Mouse (Mus musculus) heart, adult 2 months (tissue): Measurements from ENCODE around the gene Sox8. TPM values are rescaled to one million over a fixed set of nuclear protein-coding genes. Genes with fewer than 3 reads are reported as not detected.

Experiments used
- DNase-seq, 2 experiments: peaks; one replicate each; pipeline ENCODE4 v3.0.0; 2021
- H3K27ac ChIP-seq: fragments of 200-600 bp; 2 replicates; pipeline ENCODE4 v1.8.1; 2022
- H3K27me3 ChIP-seq: fragments of 200-500 bp; 2 replicates; pipeline ENCODE4 v1.6.1; 2012; ENCODE audit warnings: mild to moderate bottlenecking, low read length, inconsistent platforms, mixed read lengths; ENCODE audit not compliant: control insufficient read depth, insufficient read depth
- H3K36me3 ChIP-seq: fragments of 200-500 bp; 2 replicates; pipeline ENCODE4 v1.6.1; 2012; ENCODE audit warnings: low read length, inconsistent platforms; ENCODE audit not compliant: control insufficient read depth, insufficient read depth
- H3K4me1 ChIP-seq: fragments of 200-500 bp; 2 replicates; pipeline ENCODE4 v1.6.1; 2011; ENCODE audit warnings: low read length; ENCODE audit not compliant: control insufficient read depth, insufficient read depth
- H3K4me3 ChIP-seq: fragments of 200-600 bp; 2 replicates; pipeline ENCODE4 v1.8.1; 2022
- H3K79me2 ChIP-seq: fragments of 200-500 bp; replicated peaks from 2 replicates; pipeline ENCODE4 v1.6.1; 2012; ENCODE audit warnings: mild to moderate bottlenecking, inconsistent platforms, low read length, moderate library complexity, mixed read lengths; ENCODE audit not compliant: control insufficient read depth, insufficient read depth
- H3K9ac ChIP-seq: fragments of 200-500 bp; 2 replicates; pipeline ENCODE4 v1.6.1; 2012; ENCODE audit warnings: low read depth, mild to moderate bottlenecking, control low read depth, inconsistent platforms, low read length, mixed read lengths
- CTCF ChIP-seq: fragments of 200-600 bp; IDR thresholded peaks from 2 replicates; pipeline ENCODE4 v1.8.1; 2022; ENCODE audit warnings: antibody characterized with exemption, mild to moderate bottlenecking, moderate library complexity
- EP300 ChIP-seq: fragments of 200-500 bp; IDR thresholded peaks from 2 replicates; pipeline ENCODE4 v1.6.1; 2011; ENCODE audit warnings: low read depth, low read length, control low read depth; ENCODE audit not compliant: insufficient read depth
- POLR2A ChIP-seq: fragments of 200-500 bp; IDR thresholded peaks from 2 replicates; pipeline ENCODE4 v1.6.1; 2011; ENCODE audit warnings: mild to moderate bottlenecking, low read depth, low read length, control low read depth; ENCODE audit not compliant: insufficient read depth
- WGBS: fragments of 180-500 bp; shearing (Covaris S2); methylation state at CpG from one replicate; pipeline ENCODE4 v1.1.7; 2018; 5-methylcytosine and 5-hydroxymethylcytosine counted together
- intact Hi-C: fragments of 180-260 bp; cut with DNase I; formaldehyde crosslinking; loops from one replicate; pipeline ENCODE4 v1.15.1; 2025
- polyA plus RNA-seq: library from polyadenylated mRNA; depleted of rRNA; stranded (reverse); fragments of >200 nt; gene quantifications from 2 replicates; pipeline ENCODE4 v1.2.3, GENCODE M21; 2012
- total RNA-seq, 2 experiments: library from RNA; stranded (reverse); gene quantifications; 2 replicates each; pipeline ENCODE4 v1.2.3; 2021

The Sox8 gene
- total and polyA plus RNA-seq, 3 experiments = 0.30 to 0.57 (median 0.44) TPM

DNA sequence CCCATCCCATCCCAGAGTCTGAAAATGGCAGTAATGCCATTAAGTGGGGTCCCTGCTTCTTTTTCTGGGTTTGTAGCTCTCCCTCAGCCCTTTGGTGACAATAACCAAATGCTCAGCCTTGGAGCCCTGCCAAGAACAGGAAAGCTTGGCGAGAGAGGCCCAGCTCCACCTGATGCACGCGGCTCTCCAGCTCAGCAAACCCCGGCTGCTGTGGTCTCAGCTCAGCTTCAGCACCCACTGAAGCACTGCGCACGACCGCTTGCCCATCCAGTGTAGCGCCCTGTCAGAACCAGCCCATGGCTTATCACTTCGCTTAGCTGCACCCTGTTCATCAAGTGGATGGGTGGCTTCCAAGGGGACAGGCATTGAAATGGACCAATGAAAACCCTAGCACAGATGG, 39.7 kb upstream of the Sox8 start:
- H3K9ac ChIP-seq = no peak overlapping the region
- intact Hi-C loops = no loop called here
- no peaks in the 10 kb centered on the region for H3K36me3 ChIP-seq
- no peak overlapping the region for H3K27ac ChIP-seq
- no peaks in the 10 kb centered on the region for H3K27me3 ChIP-seq
- H3K79me2 ChIP-seq = 0 out of 2 replicates have a peak, but pooled peaks cover 2% of the 10 kb centered on the region
- no peak overlapping the region for H3K4me3 ChIP-seq
- 30% methylated on average over 9 of the region's 9 CpGs for WGBS
- DNase-seq = peak; percentile 20 to 42
- TF ChIP-seq POLR2A (no peak), EP300 (no peak), CTCF (no peak)
- no peaks in the 10 kb centered on the region; the same call in 1 of the 2 replicates for H3K4me1 ChIP-seq

GRCm38 (mm10) chr17:25609506-25609828, 39.0 kb upstream of the Sox8 start:
- 85% methylated on average over 3 of the region's 3 CpGs for WGBS
- H3K27me3 ChIP-seq = no peaks in the 10 kb centered on the region
- H3K79me2 ChIP-seq = peaks cover 2% of the 10 kb centered on the region; the same call in 1 of the 2 replicates
- H3K9ac ChIP-seq = no peak overlapping the region
- no peaks in the 10 kb centered on the region; the same call in 1 of the 2 replicates for H3K4me1 ChIP-seq
- no peaks in the 10 kb centered on the region for H3K36me3 ChIP-seq
- no peak for TF ChIP-seq POLR2A
- H3K4me3 ChIP-seq = no peak overlapping the region
- DNase-seq = no peak
- intact Hi-C loops = no loop called here
- no peak overlapping the region for H3K27ac ChIP-seq

- no peaks in the 10 kb centered on the region; the same call in 1 of the 2 replicates for H3K4me1 ChIP-seq
- 66% methylated on average over 10 of the region's 10 CpGs for WGBS
- intact Hi-C loops = no loop called here
- peaks cover 2% of the 10 kb centered on the region; the same call in 1 of the 2 replicates for H3K79me2 ChIP-seq
- H3K36me3 ChIP-seq = no peaks in the 10 kb centered on the region
- H3K27ac ChIP-seq = no peak overlapping the region
- DNase-seq = no peak
- no peak overlapping the region for H3K4me3 ChIP-seq
- no peak overlapping the region for H3K9ac ChIP-seq
- no peaks in the 10 kb centered on the region for H3K27me3 ChIP-seq
- TF ChIP-seq CTCF (no peak), EP300 (no peak), POLR2A (no peak)
These were observed 38.5 kb upstream of the Sox8 start for GRCm38 (mm10) chr17:25608821-25609505.

DNA sequence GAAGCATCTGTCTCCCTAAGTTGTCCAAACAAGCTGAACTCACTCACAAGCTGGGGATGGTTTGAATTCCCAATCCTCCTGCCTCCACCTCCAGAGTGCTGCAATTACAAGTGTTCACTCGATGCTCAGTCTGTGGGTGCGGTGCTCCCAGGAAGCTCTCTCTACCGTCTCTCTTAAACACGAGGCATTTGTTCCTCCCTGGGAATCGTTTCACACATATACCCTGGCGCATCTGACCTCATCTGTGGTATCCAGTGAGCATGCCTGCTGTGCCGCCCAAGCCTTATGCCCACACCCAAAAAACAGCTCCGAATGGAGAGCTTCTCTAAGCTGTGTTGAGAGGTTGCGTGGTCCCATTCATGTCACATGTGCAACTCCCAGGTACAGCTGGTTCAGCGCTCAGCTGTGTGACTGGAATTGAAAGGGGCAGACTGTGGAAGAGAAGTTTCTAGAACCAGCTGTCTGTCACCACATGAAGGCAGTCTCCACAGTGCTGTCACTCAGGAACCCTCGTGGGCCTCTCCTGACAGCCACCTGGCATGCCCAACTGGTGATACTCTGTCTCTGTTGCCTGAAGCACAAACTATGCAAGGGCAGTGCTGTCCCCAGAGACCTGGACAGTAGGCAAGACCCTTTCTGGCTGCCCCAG, 37.8 kb upstream of the Sox8 start:
- Histone ChIP-seq H3K36me3 (no peaks in the 10 kb centered on the region), H3K9ac (no peak overlapping the region), H3K4me1 (no peaks in the 10 kb centered on the region; the same call in 1 of the 2 replicates), H3K79me2 (peaks cover 2% of the 10 kb centered on the region; the same call in 1 of the 2 replicates), H3K27ac (no peak overlapping the region), H3K27me3 (no peaks in the 10 kb centered on the region), H3K4me3 (no peak overlapping the region)
- intact Hi-C loops = no loop called here
- DNase-seq = no peak
- no peak for TF ChIP-seq CTCF
- TF ChIP-seq EP300 = no peak
- TF ChIP-seq POLR2A = no peak
- 86% methylated on average over 11 of the region's 11 CpGs for WGBS

DNA sequence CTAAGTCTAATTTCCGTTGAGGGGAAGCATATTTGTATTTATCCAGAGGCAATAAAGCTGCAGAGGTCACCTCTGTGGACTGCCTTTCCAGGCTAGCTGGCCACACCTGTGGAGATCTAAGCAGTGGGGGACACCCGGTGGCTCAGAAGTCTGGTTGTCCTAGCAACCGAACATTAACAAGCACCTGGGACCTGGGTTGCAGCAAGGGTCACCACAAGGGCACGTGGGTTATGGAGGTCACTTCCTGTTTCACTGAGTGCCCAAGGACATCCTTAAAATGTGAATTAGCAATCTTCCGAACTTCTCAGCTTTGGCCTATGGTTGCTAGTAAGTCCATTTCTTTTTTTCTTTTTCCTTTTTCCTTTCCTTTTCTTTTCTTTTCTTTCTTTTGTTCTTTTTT, 33.7 kb upstream of the Sox8 start:
- H3K27ac ChIP-seq = no peak overlapping the region
- TF ChIP-seq CTCF (no peak), POLR2A (no peak), EP300 (no peak)
- no peaks in the 10 kb centered on the region for H3K27me3 ChIP-seq
- H3K36me3 ChIP-seq = no peaks in the 10 kb centered on the region
- 59% methylated on average over 5 of the region's 5 CpGs for WGBS
- no peak overlapping the region for H3K9ac ChIP-seq
- H3K4me1 ChIP-seq = no peaks in the 10 kb centered on the region
- intact Hi-C loops = no loop called here
- no peak overlapping the region for H3K4me3 ChIP-seq
- no peak for DNase-seq
- no peaks in the 10 kb centered on the region; the same call in 1 of the 2 replicates for H3K79me2 ChIP-seq

DNA sequence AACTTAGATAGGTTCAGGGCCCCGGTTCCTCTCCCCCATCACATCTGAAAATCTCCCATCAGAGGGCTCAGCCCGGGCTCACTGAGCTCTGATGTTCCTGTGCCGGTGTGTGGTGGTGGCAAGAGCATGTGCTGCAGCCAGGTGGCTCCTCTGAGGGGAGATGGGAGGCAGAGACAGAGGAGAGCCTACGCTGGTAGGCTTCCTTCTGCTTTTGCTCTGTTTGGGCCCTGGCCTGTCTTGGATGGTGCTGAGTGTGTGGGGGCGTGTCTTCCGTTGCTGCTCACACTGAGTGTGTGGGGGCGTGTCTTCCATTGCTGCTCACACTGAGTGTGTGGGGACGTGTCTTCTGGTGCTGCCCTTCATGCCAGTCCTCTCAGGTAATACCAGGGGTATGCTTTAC, 31.9 kb upstream of the Sox8 start:
- TF ChIP-seq POLR2A (no peak), CTCF (no peak), EP300 (no peak)
- intact Hi-C loops = no loop called here
- WGBS = 72% methylated on average over 8 of the region's 8 CpGs
- Histone ChIP-seq H3K27me3 (no peaks in the 10 kb centered on the region), H3K9ac (no peak overlapping the region), H3K36me3 (no peaks in the 10 kb centered on the region), H3K79me2 (no peaks in the 10 kb centered on the region; the same call in 1 of the 2 replicates), H3K4me3 (no peak overlapping the region), H3K4me1 (no peaks in the 10 kb centered on the region), H3K27ac (no peak overlapping the region)
- no peak for DNase-seq
